Mouse (Mus musculus) lung, adult 18-20 months (tissue): ENCODE data around the gene Acox1.

ENCODE experiments used
- DNase-seq, 2 experiments: peaks; one replicate each; pipeline ENCODE4 v3.0.0; 2022; ENCODE audit warnings: mixed read lengths in 2 of 2

The Acox1 gene

DNA sequence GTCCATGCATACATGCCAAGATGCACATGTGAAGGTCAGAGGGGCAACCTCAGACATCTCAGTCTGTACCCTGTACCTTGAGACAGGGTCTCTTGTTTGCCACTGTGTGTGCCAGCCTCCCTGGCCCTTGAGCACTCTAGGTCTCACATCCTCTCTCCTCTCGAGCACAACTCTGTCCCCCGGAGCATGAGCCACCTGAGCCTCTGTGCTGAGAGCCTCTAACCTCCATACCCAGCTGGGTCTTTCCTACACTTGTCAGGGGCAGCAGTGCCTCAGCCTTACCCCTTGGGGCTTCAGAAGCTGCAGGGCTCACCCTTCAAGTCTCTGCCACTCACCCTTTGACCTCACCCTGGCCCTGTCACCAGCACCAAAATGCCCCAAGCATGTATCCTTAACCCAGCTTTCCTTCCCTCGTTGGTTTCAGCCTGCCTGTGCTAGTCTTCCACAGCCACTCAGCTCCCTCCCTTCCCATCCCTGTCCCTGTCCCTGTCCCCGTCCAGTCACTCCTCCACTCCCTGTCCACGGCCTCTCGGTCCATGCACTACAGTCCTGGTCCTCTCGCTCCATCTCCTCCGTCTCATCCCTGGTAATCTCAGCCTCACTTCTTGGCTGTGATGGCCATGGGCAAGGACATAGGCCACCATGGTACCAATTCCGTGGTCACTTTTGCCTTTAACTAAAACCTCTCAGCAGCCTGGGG is 69.6 kb downstream of the Acox1 start:
- DNase-seq, result no peak

DNA sequence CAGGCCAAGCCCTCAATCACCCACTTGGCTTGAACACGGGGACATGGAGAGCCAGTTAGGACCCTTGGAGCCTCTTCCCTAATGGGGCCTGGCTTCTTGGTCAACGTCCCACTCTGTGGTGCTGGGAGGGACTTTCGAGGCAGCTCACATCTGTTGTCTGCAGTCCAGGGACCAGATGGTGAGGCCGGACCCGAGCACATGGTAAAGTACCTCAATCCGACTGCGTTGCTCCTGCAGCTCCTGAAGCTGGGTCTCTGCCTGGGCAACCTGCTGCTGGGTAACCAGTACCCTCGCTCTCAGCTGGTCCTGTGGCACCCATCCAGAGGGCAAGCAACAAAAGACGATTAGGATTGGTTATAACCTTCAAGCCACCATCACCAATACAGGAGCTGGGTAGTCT is 70.9 kb downstream of the Acox1 start:
- DNase-seq, result no peak

DNA sequence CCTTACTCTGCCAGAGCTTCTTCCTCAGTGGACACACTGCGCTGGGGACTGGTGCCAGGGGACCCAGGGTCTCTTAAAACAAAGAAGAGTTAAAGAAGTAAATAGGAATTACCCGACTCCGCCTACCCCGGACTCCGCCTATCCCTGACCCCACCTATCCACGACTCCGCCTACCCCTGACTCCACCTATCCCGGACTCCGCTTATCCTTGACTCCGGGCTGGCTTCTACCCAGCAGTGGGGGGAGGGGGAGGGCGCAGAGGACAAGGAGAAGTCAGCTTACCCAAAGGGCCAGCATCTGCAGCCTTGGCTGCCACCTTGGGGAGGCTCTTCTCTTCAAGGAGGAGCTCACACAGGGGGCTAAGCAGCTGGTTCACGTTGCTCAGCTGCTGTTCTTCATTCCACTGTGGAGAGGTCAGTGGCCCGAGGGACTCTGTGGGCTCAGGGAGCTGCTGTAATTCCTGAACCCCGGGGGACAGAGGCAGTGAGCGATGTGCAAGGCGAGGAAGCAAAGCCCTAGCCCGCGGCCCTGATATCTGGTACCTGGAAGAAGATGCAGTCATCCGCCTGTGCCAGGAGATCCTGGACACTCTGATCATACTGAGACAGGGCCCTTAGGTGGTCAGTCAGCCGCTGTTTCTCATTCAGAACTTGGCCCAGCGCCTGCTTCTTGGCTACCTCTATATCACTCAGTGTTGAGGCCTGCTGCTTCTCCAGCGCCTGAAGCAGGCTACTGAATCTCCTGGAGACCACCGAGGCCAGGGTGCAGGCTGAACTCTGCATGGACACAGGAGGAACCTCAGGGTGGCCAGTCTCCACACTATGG is 71.5 kb downstream of the Acox1 start, which contains the start of gene Trim47:
Gene Trim47 (minus strand): TSS at position 55 of the 825 bp plus-strand sequence.
- DNase-seq, result peak; percentile 74 to 84

DNA sequence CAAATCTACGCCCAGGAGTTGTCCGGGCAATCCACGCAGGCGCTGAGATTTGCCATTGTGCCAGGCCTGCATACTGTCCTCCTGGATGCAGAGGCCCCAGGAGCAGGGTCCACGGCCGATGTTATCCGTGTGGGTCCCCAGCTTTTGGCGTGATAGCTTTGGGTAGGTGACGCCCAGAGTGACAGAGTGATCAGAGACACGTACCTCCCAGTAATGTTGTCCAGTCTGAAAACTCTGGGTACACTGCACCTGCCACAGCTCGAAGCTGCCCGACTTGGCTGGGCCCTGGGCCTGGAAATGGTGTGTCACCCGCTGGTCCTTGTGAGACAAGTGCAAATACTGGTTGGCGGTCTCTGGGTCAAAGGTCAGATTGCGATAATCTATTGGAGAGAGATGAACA is 72.6 kb downstream of the Acox1 start:
- no peak for DNase-seq
